In the genomic region with DNA sequence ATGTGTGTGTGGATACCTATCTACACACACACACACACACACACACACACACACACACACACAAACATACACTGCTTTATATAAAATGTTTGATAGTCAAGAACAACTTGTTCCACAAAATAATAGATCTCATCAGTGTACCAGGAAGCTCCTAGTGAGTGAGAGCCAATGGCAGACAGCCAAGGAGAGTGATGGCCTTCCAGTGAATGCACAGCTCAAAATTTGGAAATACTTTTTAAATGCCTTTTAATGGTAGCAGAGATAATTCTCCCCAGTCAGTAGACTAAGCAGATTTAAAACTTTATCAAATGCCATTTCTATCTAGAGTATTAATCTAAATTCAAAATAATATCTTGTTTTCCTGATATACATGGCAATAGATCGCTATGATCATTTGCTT, we compare ENCODE assay signal across 11 mouse cellular contexts.
DNase-seq lines count a peak whose midpoint lies in the region; ATAC-seq lines count a peak whose summit lies in the region.
"Had no signal": no experiment of that assay in that cellular context is flagged by ENCODE, and none has a peak within 500 bp of the region (broad histone marks: within the 10 kb centered on the region; RNA-seq: fewer than 3 reads in every experiment).

No protein-coding gene starts in this region.

- no peak overlapping the region for H3K4me3 ChIP-seq in heart, embryonic 12.5 days
- no peak overlapping the region for H3K4me3 ChIP-seq in midbrain, embryonic 11.5 days (ENCODE audit: low read depth, low read length)
- H3K4me3 ChIP-seq in midbrain, embryonic 13.5 days (replicated peaks), result no peak overlapping the region

- no peak overlapping the region for H3K9ac ChIP-seq in heart, embryonic 12.5 days
- no peak overlapping the region for H3K9ac ChIP-seq in midbrain, embryonic 11.5 days (ENCODE audit: low read length)
- no peak overlapping the region for H3K9ac ChIP-seq in midbrain, embryonic 13.5 days (replicated peaks)
- H3K9ac ChIP-seq: hindbrain, embryonic 14.5 days had no signal

- peaks cover 3% of the 10 kb centered on the region; the same call in 1 of the 2 replicates for H3K4me1 ChIP-seq in heart, embryonic 12.5 days (replicated peaks)
- no peaks in the 10 kb centered on the region for H3K4me1 ChIP-seq in midbrain, embryonic 11.5 days (ENCODE audit: control insufficient read depth, insufficient read depth, low read length)
- no peaks in the 10 kb centered on the region for H3K4me1 ChIP-seq in midbrain, embryonic 13.5 days (replicated peaks)

- DNase-seq in heart, adult 18-20 months, result peak; percentile 22 to 28
- peak; percentile 78 for DNase-seq in midbrain, embryonic 11.5 days (ENCODE audit: low spot score, missing footprints)
- peak; percentile 68 for DNase-seq in cerebellum, adult 9-10 months
- peak; percentile 55 for DNase-seq in testis, postnatal 10 days (ENCODE audit: low spot score)
- no peak for DNase-seq in spleen, adult 18-20 months
- no peak for DNase-seq in frontal cortex, postnatal 14 days (ENCODE audit: low spot score in 2 of 2)

- H3K9me3 ChIP-seq in heart, embryonic 12.5 days (replicated peaks), result no peaks in the 10 kb centered on the region
- H3K9me3 ChIP-seq in midbrain, embryonic 11.5 days (ENCODE audit: control insufficient read depth, low read length), result no peaks in the 10 kb centered on the region
- H3K9me3 ChIP-seq in midbrain, embryonic 13.5 days, result no peaks in the 10 kb centered on the region

- peaks cover 5% of the 10 kb centered on the region; the same call in 1 of the 2 replicates for H3K36me3 ChIP-seq in heart, embryonic 12.5 days
- no peaks in the 10 kb centered on the region for H3K36me3 ChIP-seq in midbrain, embryonic 11.5 days (ENCODE audit: control insufficient read depth, insufficient read depth, low read length)
- H3K36me3 ChIP-seq in midbrain, embryonic 13.5 days, result no peaks in the 10 kb centered on the region

- H3K4me2 ChIP-seq in heart, embryonic 12.5 days, result no peak overlapping the region
- H3K4me2 ChIP-seq in midbrain, embryonic 11.5 days, result no peak overlapping the region
- no peak overlapping the region for H3K4me2 ChIP-seq in midbrain, embryonic 13.5 days (replicated peaks)
- H3K4me2 ChIP-seq: hindbrain, embryonic 14.5 days had no signal

- no peak for ATAC-seq in heart, embryonic 12.5 days (ENCODE audit: insufficient number of reproducible peaks, low FRiP score)
- ATAC-seq in midbrain, embryonic 11.5 days (ENCODE audit: low FRiP score), result no peak
- ATAC-seq in midbrain, embryonic 13.5 days, result no peak

- no peaks in the 10 kb centered on the region for H3K27me3 ChIP-seq in heart, embryonic 12.5 days (replicated peaks)
- H3K27me3 ChIP-seq in midbrain, embryonic 11.5 days (ENCODE audit: control insufficient read depth, insufficient read depth, low read length), result no peaks in the 10 kb centered on the region
- no peaks in the 10 kb centered on the region for H3K27me3 ChIP-seq in midbrain, embryonic 13.5 days

- 85% methylated on average over 1 of the region's 1 CpGs for WGBS in heart, embryonic 12.5 days
- 96% methylated on average over 1 of the region's 1 CpGs for WGBS in midbrain, embryonic 11.5 days
- 88% methylated on average over 1 of the region's 1 CpGs for WGBS in midbrain, embryonic 13.5 days

- no peak overlapping the region for H3K27ac ChIP-seq in heart, embryonic 12.5 days (ENCODE audit: poor library complexity, severe bottlenecking)
- no peak overlapping the region for H3K27ac ChIP-seq in midbrain, embryonic 11.5 days (ENCODE audit: low read depth, low read length)
- H3K27ac ChIP-seq in midbrain, embryonic 13.5 days, result no peak overlapping the region
- H3K27ac ChIP-seq: hindbrain, embryonic 14.5 days; kidney, postnatal 0 days; macrophage had no signal

Comparison
In these comparisons a context has a peak if more than half of its experiments do, and no peak if none do; other contexts are left out.
1. DNase-seq: peak in heart, adult 18-20 months (2 of 2), midbrain, embryonic 11.5 days (single experiment), cerebellum, adult 9-10 months (single experiment) and testis, postnatal 10 days (single experiment); none in spleen, adult 18-20 months (0 of 2) and frontal cortex, postnatal 14 days (0 of 2).